Mouse (Mus musculus) midbrain, embryonic 16.5 days (tissue): ENCODE results near the gene Tex52. TPM values are rescaled to one million over a fixed set of nuclear protein-coding genes. Genes with fewer than 3 reads are reported as not detected.
A peak's percentile ranks its signal among the peaks of the same experiment; 100 is the strongest.

Experiments used
- ATAC-seq: fragments of 200-750 bp; cut with Nextera tagmentation; 2 replicates; pipeline ENCODE4 v1.8.0; 2017; ENCODE audit warnings: moderate TSS enrichment
- H3K27ac ChIP-seq: fragments of 300-500 bp; sonication (generic); 2 replicates; pipeline ENCODE4 v1.5.1; 2014; ENCODE audit warnings: mild to moderate bottlenecking, low read length, mixed read lengths
- H3K27me3 ChIP-seq: fragments of 300-500 bp; sonication (generic); 2 replicates; pipeline ENCODE4 v1.6.1; 2014; ENCODE audit warnings: low read depth, low read length, mixed read lengths; ENCODE audit not compliant: control insufficient read depth, insufficient read depth
- H3K36me3 ChIP-seq: fragments of 300-500 bp; sonication (generic); 2 replicates; pipeline ENCODE4 v1.6.1; 2014; ENCODE audit warnings: mild to moderate bottlenecking, low read length, moderate library complexity, mixed read lengths; ENCODE audit not compliant: control insufficient read depth, insufficient read depth
- H3K4me1 ChIP-seq: fragments of 300-500 bp; sonication (generic); 2 replicates; pipeline ENCODE4 v1.6.1; 2014; ENCODE audit warnings: mild to moderate bottlenecking, low read length, mixed read lengths; ENCODE audit not compliant: control insufficient read depth, insufficient read depth
- H3K4me2 ChIP-seq: fragments of 300-500 bp; sonication (generic); 2 replicates; pipeline ENCODE4 v1.6.1; 2014; ENCODE audit warnings: mild to moderate bottlenecking, low read length, mixed read lengths
- H3K4me3 ChIP-seq: fragments of 300-500 bp; sonication (generic); 2 replicates; pipeline ENCODE4 v1.5.1; 2014; ENCODE audit warnings: low read depth, mild to moderate bottlenecking, low read length, moderate library complexity, mixed read lengths
- H3K9ac ChIP-seq: fragments of 300-500 bp; sonication (generic); 2 replicates; pipeline ENCODE4 v1.6.1; 2014; ENCODE audit warnings: low read depth, low read length, mixed read lengths
- H3K9me3 ChIP-seq: fragments of 300-500 bp; sonication (generic); replicated peaks from 2 replicates; pipeline ENCODE4 v1.6.1; 2014; ENCODE audit warnings: mild to moderate bottlenecking, low read length, mixed read lengths; ENCODE audit not compliant: control insufficient read depth, poor library complexity, severe bottlenecking
- WGBS: fragments of 180-500 bp; shearing (Covaris S2); extraction: QIAGEN DNeasy Blood & Tissue Kit; methylation state at CpG from one replicate; pipeline ENCODE4 v1.1.7; 2014; 5-methylcytosine and 5-hydroxymethylcytosine counted together
- polyA plus RNA-seq: library from polyadenylated mRNA; unstranded; fragments of >200 nt; fragmentation: Nextera tagmentation; extraction: Ambion mirVana; gene quantifications from 2 replicates; pipeline ENCODE4 v1.2.1, GENCODE M21; 2015

Gene Tex52
- polyA plus RNA-seq, 1 experiment from 2014 or later: 0.70 TPM

DNA sequence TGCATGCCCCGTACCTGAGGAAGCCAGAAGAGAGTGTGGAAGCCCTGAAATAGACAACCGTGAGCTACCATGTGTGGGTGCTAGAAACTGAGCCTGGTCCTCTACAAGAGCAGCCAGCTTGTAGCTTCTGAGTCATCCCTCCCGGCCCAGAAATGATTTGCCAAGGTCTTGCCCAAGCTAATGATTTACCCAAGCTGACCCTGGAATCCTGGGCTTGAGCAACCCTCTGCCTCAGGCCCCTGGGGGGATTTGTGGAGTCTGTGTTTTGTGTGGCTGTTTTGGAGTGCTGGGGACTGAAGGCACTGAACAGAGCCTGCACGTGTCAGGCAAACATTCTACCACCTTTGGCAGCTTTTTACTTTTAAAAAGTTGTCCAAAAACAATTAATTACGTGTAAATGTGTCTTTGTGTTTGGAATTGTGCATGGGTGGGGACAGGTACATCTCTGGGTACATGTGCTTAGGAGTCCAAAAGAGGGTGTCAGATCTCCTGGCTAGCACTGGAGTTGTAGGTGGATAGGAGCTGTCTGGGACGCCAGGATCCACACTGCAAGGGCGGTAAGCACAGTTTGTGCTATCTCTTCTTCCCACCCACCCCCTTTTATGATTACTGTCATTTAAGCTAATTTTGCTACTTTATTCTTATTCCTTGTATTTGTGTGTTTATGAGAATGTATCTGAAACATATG, 22.5 kb downstream of the Tex52 start:
- no peak overlapping the region for H3K4me3 ChIP-seq
- WGBS: 86% methylated on average over 7 of the region's 7 CpGs
- no peak for ATAC-seq
- H3K4me1 ChIP-seq: peaks cover 17% of the 10 kb centered on the region
- H3K27me3 ChIP-seq: no peaks in the 10 kb centered on the region
- no peaks in the 10 kb centered on the region for H3K36me3 ChIP-seq
- H3K4me2 ChIP-seq: no peak overlapping the region
- H3K9me3 ChIP-seq: no peaks in the 10 kb centered on the region
- no peak overlapping the region for H3K9ac ChIP-seq
- H3K27ac ChIP-seq: no peak overlapping the region

DNA sequence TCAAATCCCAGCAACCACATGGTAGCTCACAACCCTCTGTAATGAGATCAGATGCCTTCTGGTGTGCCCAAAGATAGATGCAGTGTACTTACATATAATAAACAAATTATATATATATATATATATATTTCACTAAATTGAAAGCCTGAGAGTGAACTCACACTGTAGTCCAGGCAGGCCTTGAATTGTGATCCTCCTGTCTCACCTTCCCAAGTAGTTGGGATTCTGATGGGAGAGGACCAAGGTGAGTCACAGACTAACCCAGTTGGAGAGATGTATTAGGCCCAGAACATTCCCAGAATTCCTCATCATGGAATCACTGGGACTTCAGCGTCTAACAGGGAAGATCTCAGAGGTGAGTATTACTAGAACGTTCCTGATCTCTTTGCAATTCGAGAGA, 23.7 kb downstream of the Tex52 start, which contains the start of gene Nrip2:
Gene Nrip2, plus strand, starts transcription at position 301 of the 400 bp plus-strand sequence.
- WGBS: 77% methylated on average over 3 of the region's 3 CpGs
- Histone ChIP-seq H3K4me1 (peaks cover 17% of the 10 kb centered on the region), H3K4me3 (peak within 1 kb of the TSS; percentile 28), H3K4me2 (peak within 1 kb of the TSS; percentile 54), H3K9me3 (no peaks in the 10 kb centered on the region), H3K9ac (peak within 1 kb of the TSS; percentile 60), H3K27ac (peak within 1 kb of the TSS; percentile 56), H3K36me3 (no peaks in the 10 kb centered on the region), H3K27me3 (no peaks in the 10 kb centered on the region)
- ATAC-seq: no peak

- 32% methylated on average over 21 of the region's 21 CpGs for WGBS
- peaks cover 17% of the 10 kb centered on the region for H3K4me1 ChIP-seq
- peak overlapping the region; percentile 60 for H3K9ac ChIP-seq
- no peaks in the 10 kb centered on the region for H3K27me3 ChIP-seq
- H3K9me3 ChIP-seq: no peaks in the 10 kb centered on the region
- H3K4me2 ChIP-seq: peak overlapping the region; percentile 54
- H3K27ac ChIP-seq: peak overlapping the region; percentile 56
- H3K36me3 ChIP-seq: no peaks in the 10 kb centered on the region
- peak; percentile 91 for ATAC-seq
- peak overlapping the region; percentile 28 for H3K4me3 ChIP-seq
Measured at GRCm38 (mm10) chr6:128399421-128400185, 24.3 kb downstream of the Tex52 start.

DNA sequence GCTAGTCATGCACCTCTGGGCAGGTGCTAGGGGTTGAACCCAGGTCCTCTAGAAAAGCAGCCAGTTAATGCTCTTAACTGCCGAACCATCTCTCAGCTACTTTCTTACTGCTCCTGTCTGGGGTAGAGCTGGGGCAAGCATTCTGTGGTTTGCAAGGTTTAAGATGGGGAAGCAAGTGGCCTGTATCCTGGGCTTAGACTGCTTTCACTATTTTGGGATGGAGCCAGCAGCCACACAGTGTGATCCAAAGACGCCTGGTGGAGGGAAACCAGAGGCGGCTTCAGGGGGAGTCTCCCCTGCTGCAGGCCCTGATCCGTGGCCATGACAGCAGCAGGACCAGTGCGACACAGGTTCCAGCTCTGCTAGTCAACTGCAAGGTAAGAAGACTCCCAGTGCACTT, 29.5 kb downstream of the Tex52 start:
- Histone ChIP-seq H3K9ac (no peak overlapping the region), H3K9me3 (no peaks in the 10 kb centered on the region), H3K4me1 (peaks cover 13% of the 10 kb centered on the region), H3K27me3 (no peaks in the 10 kb centered on the region), H3K27ac (no peak overlapping the region), H3K4me2 (no peak overlapping the region), H3K4me3 (no peak overlapping the region), H3K36me3 (peaks cover 13% of the 10 kb centered on the region)
- WGBS: 62% methylated on average over 5 of the region's 5 CpGs
- ATAC-seq: no peak

DNA sequence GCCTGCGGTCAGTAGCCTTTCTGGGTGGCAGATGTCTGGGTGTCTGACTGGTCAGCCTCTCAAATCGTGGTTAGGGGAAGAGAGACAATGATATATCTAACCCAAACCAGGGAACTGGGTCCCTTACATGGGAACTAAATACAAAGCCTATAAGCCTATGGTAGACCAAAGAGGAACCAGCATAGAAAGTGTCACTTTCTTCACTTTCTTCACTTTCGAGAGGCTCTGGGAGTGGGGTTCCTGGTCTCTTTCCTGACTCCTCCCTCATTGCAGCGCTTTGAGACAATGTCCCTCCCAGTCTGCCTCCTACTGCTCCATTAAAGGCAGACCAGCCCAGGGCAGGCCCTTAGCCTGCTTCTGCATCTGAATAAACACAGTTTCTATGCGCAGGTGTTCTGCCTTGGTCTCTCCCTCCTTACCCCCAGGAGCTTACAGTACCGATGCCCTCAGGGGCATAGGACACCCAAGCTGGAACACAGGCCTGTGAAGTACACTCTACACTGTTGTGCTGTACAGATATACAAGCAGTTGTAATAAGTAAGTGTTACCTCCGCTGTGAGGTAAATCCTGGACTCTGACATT, 33.4 kb downstream of the Tex52 start:
- Histone ChIP-seq H3K4me2 (no peak overlapping the region), H3K27me3 (no peaks in the 10 kb centered on the region), H3K9me3 (no peaks in the 10 kb centered on the region), H3K4me3 (no peak overlapping the region), H3K9ac (no peak overlapping the region), H3K27ac (no peak overlapping the region), H3K36me3 (peaks cover 30% of the 10 kb centered on the region), H3K4me1 (no peaks in the 10 kb centered on the region)
- WGBS: 90% methylated on average over 7 of the region's 7 CpGs
- ATAC-seq: no peak

GRCm38 (mm10) chr6:128410305-128410704, 35.0 kb downstream of the Tex52 start:
- Histone ChIP-seq H3K36me3 (peaks cover 30% of the 10 kb centered on the region), H3K27me3 (no peaks in the 10 kb centered on the region), H3K4me1 (no peaks in the 10 kb centered on the region), H3K27ac (no peak overlapping the region), H3K4me2 (no peak overlapping the region), H3K9me3 (no peaks in the 10 kb centered on the region), H3K4me3 (no peak overlapping the region), H3K9ac (no peak overlapping the region)
- peak; percentile 36; the same call in 1 of the 2 replicates for ATAC-seq
- 93% methylated on average over 13 of the region's 13 CpGs for WGBS

- no peak overlapping the region for H3K4me2 ChIP-seq
- H3K27ac ChIP-seq: no peak overlapping the region
- no peaks in the 10 kb centered on the region for H3K27me3 ChIP-seq
- no peak overlapping the region for H3K4me3 ChIP-seq
- 13% methylated on average over 3 of the region's 3 CpGs for WGBS
- peak; percentile 54 for ATAC-seq
- no peak overlapping the region for H3K9ac ChIP-seq
- no peaks in the 10 kb centered on the region for H3K9me3 ChIP-seq
- no peaks in the 10 kb centered on the region for H3K4me1 ChIP-seq
- peaks cover 30% of the 10 kb centered on the region for H3K36me3 ChIP-seq
Measured at GRCm38 (mm10) chr6:128411115-128411514, 35.9 kb downstream of the Tex52 start.

DNA sequence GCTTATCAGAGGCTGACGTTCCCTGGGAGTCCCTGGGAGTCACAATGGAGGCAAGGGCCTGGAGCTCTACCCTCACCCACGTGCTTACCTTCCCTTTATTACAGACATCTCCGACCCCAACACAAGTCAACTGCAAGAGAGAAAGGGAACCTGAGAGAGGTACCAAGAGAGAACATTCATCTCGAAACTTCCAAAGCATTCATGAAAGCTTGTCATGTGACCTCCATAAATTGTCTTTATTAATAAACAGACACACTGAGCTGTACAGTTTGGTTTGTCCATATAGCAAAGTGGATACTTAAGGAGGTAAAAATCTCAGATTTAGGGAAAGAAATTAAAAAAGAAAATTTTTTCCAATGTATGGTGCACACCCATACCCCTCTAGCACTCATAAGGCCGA, 40.9 kb downstream of the Tex52 start:
- Histone ChIP-seq H3K4me1 (no peaks in the 10 kb centered on the region), H3K9me3 (no peaks in the 10 kb centered on the region), H3K4me2 (no peak overlapping the region), H3K4me3 (no peak overlapping the region), H3K27me3 (no peaks in the 10 kb centered on the region), H3K9ac (no peak overlapping the region), H3K36me3 (peaks cover 12% of the 10 kb centered on the region; the same call in 1 of the 2 replicates), H3K27ac (no peak overlapping the region)
- 92% methylated on average over 5 of the region's 5 CpGs for WGBS
- no peak for ATAC-seq

GRCm38 (mm10) chr6:128418076-128418475, 42.8 kb downstream of the Tex52 start:
- Histone ChIP-seq H3K27ac (no peak overlapping the region), H3K4me3 (no peak overlapping the region), H3K36me3 (peaks cover 3% of the 10 kb centered on the region; the same call in 1 of the 2 replicates), H3K9ac (no peak overlapping the region), H3K4me1 (0 out of 2 replicates have a peak, but pooled peaks cover 3% of the 10 kb centered on the region), H3K27me3 (no peaks in the 10 kb centered on the region), H3K4me2 (no peak overlapping the region), H3K9me3 (no peaks in the 10 kb centered on the region)
- 100% methylated on average over 1 of the region's 1 CpGs for WGBS
- no peak for ATAC-seq
